Mouse (Mus musculus) R1 (cell line): ENCODE measurements around the gene Keg1.
"Not testable (repeated sequence)": the region's sequence is repeated elsewhere in the genome, so short reads cannot be mapped to it uniquely, and the experiment has no call there.

ENCODE experiments used
- DNase-seq: peaks from one replicate; pipeline ENCODE4 v3.0.0-alpha.2; 2018; ENCODE audit warnings: low read depth, low spot score

The Keg1 gene

DNA sequence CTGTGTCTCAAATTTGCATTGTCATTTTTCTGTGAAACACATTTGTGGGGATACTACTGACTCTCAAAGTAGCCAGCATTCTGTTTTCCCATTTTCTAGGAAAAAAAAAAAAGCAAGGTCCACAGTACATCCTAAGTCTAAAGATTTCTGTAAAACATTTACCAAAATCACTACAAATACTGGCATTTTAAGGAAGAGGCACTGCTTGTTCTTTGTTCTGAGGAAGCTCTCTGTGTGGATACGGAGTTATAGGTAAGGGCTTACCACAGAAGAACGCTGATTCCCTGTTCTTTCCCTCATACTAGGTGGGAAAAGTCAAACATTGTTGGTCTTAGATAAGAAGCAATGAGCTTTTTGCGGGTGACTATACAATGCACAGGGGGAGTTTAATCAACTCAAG is at the start of gene Keg1:
Keg1 (plus strand) TSS at position 197 of the 400 bp plus-strand sequence.
- no peak for DNase-seq

- DNase-seq = no peak
Measured at GRCm38 (mm10) chr19:12649511-12649910, 46.1 kb upstream of the Keg1 start.

- no peak for DNase-seq
Measured at GRCm38 (mm10) chr19:12666156-12666555, 29.4 kb upstream of the Keg1 start.

GRCm38 (mm10) chr19:12668601-12669000 is 27.0 kb upstream of the Keg1 start:
- not testable (repeated sequence) for DNase-seq

- DNase-seq = no peak
Measured at GRCm38 (mm10) chr19:12670139-12670538, 25.4 kb upstream of the Keg1 start, which contains the start of gene Olfr1442. Olfr1442 (plus strand) TSS chr19:12670439.

DNA sequence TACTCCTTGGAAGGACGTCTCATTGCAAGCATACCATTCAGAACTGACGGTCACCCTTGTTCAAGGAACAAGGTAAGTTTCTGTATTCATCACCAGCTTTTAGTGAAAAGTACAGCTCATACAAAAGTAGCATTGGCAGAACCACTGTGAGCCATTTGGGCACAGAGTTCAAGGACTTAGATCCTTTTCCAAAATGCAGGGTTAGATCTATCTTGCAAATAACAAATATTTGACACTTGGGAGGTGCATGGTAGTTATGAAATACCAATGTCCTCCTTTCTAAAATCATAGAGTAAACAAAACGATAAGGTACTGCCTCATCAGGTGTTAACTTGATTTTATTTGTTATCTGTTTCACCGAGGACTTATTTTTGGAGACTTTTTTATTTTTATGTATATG is 24.5 kb upstream of the Keg1 start:
- DNase-seq = no peak

- no peak for DNase-seq
Measured at GRCm38 (mm10) chr19:12677812-12678211, 17.8 kb upstream of the Keg1 start, which contains the start of gene Olfr1443. Olfr1443 (plus strand) TSS chr19:12678112.

DNA sequence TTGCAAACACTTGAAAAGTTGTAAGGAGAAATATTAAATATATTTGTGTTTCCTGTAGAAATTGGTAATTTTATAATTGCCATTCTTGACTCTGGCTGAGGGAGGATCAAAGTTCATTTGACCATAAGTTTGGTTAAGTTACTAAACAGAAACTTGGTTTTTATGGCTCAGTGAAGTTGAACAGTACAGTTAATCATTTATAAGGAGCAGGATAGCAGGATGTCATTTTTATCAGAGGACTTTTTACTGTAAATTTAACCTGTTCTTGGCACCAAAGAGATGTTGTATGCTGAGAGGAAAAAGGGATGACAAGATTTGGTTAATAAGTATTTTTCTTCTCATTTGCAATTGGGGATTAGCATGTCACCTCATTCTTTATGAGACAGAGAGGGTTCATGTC is 10.9 kb upstream of the Keg1 start:
- DNase-seq = no peak

DNA sequence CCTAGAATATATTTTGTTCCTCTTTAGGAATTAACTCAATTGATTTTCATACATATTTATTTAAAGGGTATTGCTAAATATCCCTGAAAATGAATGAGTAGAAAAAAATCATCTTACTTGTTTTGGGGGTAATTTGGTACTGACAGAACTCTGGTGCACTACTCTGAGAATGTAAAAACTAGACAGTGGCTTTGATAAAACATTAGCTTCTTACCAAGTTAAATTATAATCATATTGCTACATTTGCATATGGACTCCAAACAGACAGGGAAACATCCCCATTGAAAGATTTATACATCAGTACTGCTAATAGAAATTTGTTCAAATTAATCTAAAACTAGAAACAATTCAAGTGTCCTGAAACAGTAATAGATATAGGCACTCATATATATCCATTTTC is 10.4 kb upstream of the Keg1 start:
- no peak for DNase-seq

DNA sequence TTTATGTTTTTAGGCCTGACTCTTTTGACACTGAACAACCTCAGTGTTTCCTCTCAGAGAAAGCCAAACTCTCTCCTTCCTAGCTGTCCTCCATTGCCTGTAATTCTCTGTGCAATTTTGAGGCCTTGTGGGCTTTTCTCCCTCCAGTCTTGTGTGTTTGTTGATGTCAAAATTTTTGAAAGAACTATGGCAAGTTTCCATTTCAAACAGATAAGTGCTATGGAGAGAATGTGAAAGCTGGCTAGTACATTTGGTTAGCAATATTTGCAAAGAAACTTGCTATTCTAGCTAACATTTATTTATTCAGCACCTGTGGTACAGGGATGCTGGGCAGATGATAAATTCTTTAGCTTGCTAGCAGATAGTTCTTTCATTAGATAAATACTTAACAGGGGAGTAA is 635 bp downstream of the Keg1 start:
- DNase-seq = no peak

DNA sequence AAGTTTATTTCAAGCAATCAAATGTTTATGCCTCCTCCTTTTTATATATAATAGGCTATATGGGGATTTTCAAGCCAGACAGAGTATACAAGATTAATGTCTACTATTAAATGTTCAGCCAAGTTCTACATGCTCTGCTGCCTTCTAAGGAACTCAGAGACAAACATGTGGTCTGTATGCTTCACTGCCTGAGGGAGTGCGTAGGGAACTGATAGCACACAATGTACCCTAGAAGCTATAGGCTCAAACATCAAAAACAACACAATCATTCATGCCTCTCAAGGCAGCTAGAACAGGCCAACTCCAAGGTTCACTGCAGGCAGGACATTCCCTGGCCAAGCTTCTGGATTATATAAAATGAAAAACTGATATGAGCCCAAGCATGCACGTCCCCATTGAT is 12.9 kb downstream of the Keg1 start:
- no peak for DNase-seq

DNA sequence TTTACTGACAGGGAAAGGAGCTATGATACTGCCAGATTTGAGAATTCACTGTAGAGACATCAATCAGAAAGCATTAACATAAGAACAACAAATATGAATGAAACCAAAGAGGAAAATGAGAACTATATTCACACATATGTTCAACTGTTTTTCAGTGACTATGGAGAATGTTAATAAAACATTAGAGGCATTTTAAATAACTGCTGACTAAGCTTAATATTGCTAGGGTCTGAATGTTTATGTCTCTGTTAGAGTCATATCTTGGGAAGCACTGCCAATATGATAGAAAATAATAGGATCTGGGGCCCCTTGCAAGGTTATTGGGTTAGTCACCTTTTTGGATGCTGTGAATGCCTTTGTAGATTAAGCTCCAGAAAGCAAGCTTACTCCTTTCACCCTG is 13.4 kb downstream of the Keg1 start:
- DNase-seq = no peak

GRCm38 (mm10) chr19:12719189-12719588 is 23.6 kb downstream of the Keg1 start:
- DNase-seq = peak; percentile 21

DNA sequence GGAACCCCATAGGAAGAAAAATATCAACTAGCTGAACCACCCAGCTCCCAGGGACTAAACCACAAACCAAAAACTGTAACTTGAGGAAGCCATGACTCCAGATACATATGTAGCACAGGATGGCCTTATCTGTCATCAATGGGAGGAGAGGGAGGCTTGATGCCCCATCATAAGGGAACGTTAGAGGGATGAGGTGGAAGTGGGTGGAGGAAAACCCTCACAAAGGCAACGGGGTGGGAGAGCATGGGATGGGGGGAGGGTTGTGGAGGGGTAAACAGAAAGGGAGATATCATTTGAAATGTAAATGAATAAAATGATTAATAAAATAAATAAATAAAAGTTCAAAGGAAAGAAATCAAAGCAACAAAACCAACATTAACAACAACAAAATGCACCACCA is 24.9 kb downstream of the Keg1 start:
- no peak for DNase-seq

- DNase-seq = not testable (repeated sequence)
Measured at GRCm38 (mm10) chr19:12720919-12721318, 25.3 kb downstream of the Keg1 start.

DNA sequence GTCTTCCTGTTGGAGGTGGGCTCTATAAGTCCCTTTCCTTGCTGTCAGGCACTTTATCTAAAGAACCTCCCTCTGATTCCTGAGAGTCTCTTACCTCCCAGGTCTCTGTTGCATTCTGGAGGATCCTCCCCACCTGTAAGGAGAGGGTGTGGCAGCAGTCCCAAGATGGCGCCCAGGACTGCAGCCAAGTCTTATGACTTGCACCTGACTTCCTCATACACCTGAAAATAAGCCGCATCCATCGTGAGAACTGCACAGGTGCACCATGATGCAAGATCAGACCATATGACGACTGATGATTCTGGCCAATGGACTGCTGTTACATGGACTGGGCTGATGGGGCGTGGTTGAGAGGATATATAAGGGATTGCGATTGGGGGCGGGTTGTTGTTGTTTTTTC is 26.0 kb downstream of the Keg1 start:
- DNase-seq = not testable (repeated sequence)

GRCm38 (mm10) chr19:12722308-12722707 is 26.7 kb downstream of the Keg1 start:
- peak; percentile 44 for DNase-seq

- no peak for DNase-seq
Measured at GRCm38 (mm10) chr19:12725851-12726250, 30.3 kb downstream of the Keg1 start.

GRCm38 (mm10) chr19:12731036-12731435 is 35.5 kb downstream of the Keg1 start:
- peak; percentile 80 for DNase-seq

- DNase-seq = peak; percentile 78
Measured at GRCm38 (mm10) chr19:12731950-12732349, 36.4 kb downstream of the Keg1 start.

- no peak for DNase-seq
Measured at GRCm38 (mm10) chr19:12756286-12756685, 60.7 kb downstream of the Keg1 start.

GRCm38 (mm10) chr19:12758936-12759478 is 63.4 kb downstream of the Keg1 start:
- DNase-seq = no peak

DNA sequence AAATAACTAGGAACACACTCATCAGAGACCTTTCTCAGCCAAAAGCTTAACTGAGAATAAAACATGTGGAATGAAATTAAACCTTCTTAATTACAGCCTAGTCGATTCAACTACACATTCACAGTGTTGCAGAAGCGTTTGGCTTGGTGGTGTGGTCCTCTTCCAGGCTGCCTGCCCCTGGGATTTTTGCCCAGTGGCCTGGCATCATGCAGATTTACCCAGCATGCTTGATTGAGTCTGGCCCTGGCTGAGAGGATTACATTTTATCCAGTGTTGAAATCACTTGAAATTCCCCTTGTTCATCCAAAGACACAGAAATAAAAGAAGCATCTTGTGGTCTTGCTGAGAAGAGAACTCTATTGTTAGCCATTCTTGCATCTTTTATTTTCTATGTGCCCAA is 64.1 kb downstream of the Keg1 start:
- DNase-seq = no peak
